Mouse (Mus musculus) frontal cortex, postnatal 25 days (tissue): ENCODE results near the gene Ankrd28.

ENCODE experiments used
- DNase-seq, 2 experiments: peaks; one replicate each; pipeline ENCODE4 v3.0.0; 2022; ENCODE audit warnings: low spot score in 2 of 2

The Ankrd28 gene

DNA sequence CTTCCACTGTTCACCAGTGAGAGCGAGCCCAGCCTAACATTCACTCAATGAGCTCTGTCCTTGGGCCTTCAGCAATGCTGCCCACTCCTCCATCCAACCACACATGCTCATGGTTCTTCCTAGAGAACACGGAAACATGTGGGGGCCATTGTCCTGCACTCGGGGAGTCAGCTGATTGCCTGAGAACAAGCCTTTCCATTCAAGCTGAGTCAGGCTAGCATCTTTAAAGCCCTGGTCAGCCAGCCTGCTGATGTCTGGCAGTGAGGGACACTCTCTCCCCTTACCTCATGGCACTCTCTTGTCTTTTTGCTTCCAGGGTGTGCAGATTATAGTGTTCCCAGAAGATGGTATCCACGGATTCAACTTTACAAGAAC, 164.9 kb downstream of the Ankrd28 start:
- no peak for DNase-seq

DNA sequence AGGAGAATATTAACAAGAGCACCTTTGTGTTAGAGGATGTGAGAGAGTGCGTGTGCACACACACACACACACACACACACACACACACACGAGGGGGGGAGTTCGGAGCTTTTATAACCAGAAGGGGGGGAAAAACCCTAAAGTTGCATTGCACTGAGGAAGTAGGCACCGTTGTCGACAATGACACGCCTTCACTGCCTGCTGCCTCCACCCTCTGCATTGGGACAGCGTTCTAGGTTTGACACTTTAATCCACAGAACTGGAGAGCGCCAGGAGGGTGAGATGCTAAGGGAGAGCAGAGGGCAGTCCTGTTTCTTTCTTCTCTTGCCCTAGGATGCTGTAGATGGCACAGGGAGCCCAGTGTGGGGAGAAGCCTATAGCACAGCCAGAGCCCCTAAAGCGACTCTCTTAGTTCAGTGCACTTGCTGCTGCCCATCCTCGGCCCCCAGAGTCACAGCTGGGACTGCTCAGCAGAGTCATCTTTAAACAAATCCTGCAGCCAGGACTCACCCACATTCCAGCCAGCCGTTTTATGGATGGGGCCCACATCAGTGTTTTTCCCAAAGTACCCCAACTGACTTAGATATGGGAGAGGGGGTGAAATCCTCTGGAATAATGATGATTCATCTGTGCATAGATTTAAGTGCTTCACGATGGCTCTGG, 165.4 kb downstream of the Ankrd28 start:
- DNase-seq, result no peak

DNA sequence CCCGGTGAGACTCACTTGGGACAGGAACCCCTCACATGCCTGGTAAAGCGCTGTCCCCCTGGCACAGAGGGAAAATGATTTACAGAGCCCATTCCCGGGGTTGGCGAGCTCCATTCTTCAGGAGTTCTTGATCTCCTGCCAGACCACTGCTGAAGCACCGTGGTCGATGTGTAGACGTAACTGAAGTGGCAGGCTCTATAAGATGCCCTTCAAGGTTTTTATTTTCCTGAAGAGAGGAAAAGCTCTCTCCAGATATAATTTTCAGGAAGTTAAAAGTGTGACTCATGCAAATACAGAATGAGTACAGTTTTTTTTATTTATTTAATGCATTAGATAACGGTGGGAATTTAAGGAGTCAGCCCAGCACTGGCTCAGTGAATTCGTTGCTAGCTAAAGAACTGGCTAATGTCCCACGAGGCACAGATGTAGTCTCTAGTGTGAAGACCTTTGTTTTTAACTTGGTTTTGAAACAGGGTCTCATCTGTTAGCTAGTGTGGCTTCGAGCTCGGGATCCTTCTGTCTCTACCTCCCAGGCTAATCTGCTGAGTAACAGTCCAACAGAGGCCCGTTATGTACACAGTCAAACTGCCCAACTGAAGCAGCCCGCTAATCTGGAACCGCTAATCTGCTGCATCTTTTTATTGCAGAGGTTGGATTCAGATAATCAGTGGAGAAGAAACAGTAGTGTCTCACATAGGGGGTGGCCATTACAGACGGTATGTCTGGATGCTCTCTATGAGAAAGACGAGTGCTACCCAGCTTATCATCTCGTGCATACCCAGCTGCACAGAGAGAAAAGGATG, 166.2 kb downstream of the Ankrd28 start:
- DNase-seq, result no peak

DNA sequence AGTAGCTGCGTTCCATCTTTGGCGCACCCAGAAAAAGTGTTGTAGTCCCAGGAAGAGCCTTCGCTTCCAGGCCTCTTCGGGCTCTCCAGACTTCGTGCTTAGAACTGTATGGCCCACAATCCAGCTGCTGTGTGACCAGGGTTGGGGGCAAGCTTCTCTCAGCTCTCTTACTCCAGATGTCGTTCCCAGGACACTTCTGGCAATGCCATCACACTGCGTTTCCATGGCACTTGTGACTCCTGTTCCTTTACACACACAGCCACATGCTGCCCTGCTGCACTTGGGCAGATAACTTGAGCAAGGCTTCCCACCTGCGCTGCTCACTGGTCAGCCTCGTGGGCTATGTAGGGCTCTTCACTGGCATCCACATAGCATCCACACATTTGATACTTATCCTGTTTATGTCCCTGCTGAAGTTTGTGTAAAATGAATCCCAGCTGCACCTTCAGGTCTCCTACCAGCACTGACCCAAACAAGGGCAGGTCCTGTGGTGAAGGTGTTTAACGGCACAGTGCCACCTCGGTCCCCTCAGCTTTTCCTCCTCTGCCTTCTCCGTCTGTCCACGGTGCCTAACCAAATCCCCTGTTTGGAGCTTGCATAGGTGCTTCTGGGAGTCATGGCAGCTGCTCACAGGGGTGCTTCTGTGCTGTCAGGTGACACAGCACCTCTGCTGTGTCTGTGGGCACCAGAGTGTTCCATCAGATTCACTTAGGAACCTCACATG, 166.9 kb downstream of the Ankrd28 start:
- DNase-seq, result no peak

GRCm38 (mm10) chr14:31662555-31663211, 167.8 kb downstream of the Ankrd28 start:
- DNase-seq, result peak in 1 of 2 experiments; percentile 55

- peak; percentile 83 to 84 for DNase-seq
These were observed 168.5 kb downstream of the Ankrd28 start for GRCm38 (mm10) chr14:31661671-31662554.

- DNase-seq, result no peak
These were observed 169.9 kb downstream of the Ankrd28 start for GRCm38 (mm10) chr14:31660312-31661093.

- peak in 1 of 2 experiments; percentile 37 for DNase-seq
These were observed 170.8 kb downstream of the Ankrd28 start for GRCm38 (mm10) chr14:31659501-31660181.

DNA sequence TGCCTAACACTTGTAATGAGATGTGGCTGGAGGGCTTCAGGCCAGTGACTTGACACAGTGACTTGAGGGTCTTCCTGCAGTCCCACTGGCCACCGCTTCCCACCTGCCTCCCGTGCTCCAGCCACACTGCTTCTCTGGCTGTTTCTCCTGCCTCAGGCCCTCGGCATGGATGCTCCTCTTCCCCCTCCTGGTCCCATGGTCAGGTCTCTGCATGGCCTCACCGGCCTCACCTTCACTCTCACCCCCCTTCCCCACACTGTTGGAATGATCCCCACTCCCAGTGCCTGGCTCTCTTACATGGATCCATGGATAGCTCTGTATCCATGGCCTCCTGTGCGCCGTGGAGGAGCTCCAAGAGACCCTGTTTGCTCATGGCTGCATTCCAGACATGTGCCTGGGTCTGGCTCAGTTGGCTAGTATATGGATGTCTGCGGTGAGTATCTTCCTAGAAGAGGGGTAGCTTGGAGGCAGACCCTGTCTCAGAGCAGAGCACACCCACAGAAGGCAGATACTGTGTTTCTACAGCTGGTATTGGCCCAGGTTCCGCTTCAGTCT, 172.2 kb downstream of the Ankrd28 start:
- DNase-seq, result no peak

- DNase-seq, result peak; percentile 68 to 71
These were observed 173.4 kb downstream of the Ankrd28 start for GRCm38 (mm10) chr14:31656857-31657645.

- no peak for DNase-seq
These were observed 174.1 kb downstream of the Ankrd28 start for GRCm38 (mm10) chr14:31656386-31656785.

GRCm38 (mm10) chr14:31655406-31655805, 175.0 kb downstream of the Ankrd28 start:
- no peak for DNase-seq

GRCm38 (mm10) chr14:31654816-31655215, 175.6 kb downstream of the Ankrd28 start:
- no peak for DNase-seq

- no peak for DNase-seq
These were observed 177.2 kb downstream of the Ankrd28 start for GRCm38 (mm10) chr14:31653101-31653875.

DNA sequence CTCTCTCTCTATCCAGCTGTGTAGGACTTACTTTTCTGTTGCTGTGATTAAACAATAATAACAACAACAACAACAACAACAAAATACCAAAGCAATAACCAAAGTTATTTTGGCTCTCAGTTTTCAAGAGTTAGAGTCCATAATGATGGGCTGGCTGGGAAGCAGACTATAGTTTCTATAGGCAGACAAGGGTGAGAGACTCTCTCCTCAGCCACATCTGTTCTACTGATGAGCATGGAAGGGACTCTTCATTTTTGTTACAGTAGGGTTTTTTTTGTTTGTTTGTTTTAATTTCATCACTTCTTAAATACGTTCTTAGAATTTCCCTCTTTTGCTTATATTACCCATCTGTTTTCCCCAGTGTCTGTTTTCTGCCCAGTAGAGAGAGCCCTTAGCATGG, 177.8 kb downstream of the Ankrd28 start:
- DNase-seq, result no peak

GRCm38 (mm10) chr14:31652106-31652505, 178.3 kb downstream of the Ankrd28 start:
- DNase-seq, result no peak

DNA sequence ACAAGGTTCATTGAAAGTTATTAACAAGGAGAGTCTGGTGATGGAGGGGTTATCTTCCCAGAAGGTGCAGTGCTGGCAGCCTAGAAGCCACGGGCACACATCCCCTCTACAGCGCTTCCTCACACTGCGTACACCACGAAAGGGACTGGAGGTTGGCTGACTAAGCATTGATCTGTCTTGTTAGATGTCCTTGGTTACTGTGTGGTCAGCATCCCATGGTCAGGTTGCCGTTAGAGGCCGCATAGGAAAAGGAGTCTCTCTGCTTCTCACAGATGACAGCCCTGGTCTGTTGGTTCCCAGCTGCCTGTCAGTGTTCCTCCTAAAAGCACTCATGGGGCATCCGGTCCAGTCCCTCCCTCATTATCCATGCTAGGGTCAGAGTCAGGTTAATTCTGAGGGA, 179.2 kb downstream of the Ankrd28 start:
- DNase-seq, result no peak

DNA sequence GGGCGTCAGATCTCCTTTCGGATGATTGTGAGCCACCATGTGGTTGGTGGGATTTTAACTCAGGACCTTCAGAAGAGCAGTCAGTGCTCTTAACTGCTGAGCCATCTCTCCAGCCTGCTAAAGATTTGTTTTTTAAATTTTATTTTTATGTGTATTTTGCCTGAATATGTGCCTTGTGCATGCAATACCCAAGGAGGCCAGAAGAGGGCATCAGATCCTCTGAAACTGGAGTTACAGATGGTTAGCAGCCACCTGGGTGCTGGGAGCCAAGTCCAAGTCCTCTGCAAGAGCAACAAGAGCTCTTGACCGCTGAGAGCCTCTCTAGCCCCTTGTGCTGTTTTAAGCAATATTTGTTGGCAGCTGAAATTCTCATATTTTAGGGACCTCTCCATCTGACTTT, 180.1 kb downstream of the Ankrd28 start:
- no peak for DNase-seq
